Mouse (Mus musculus) lung, postnatal 25 days (tissue): ENCODE measurements around the gene R3hdm4.

Experiments
- DNase-seq: peaks from one replicate; pipeline ENCODE4 v3.0.0; 2022; ENCODE audit warnings: low spot score

Gene R3hdm4

DNA sequence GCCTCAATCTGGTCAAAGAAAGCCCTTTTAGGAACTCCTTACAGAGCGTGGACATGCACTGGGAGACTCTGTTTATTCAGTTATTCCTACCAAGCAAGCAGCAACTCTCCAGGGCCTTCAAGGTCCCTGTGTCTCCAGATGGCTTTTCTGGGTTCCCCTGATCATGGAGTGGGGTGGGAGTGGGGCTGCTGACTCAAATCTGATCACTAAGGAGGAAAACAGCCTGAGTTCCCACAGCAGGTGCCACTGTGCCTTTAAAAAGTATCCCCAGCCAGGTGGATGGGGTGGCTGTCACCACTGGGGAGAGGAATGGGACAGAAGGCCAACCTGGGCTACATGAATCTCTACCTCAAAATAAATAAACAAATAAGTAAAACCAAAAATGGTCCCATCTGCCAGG is 22.0 kb upstream of the R3hdm4 start:
- no peak for DNase-seq

DNA sequence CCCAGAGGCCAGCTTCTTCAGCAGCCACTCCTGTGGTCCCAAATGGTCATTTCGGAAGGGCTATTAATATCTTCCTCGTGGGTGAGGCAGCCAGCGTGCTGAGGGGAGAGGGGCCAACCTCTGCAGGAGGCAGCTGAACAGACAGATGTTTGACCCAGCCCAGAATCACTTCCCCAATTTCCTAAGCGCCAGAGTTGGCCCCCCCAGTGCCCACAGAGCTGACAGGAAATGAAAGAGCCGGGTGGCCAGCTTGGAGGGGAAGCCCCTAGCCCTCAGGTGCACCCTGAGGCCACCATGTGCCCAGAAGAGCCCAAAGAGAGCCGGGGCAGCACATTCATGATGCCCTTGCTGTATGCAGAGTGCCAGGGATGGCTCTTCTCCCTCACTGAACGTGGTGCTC is 19.7 kb upstream of the R3hdm4 start:
- DNase-seq, result peak; percentile 70

DNA sequence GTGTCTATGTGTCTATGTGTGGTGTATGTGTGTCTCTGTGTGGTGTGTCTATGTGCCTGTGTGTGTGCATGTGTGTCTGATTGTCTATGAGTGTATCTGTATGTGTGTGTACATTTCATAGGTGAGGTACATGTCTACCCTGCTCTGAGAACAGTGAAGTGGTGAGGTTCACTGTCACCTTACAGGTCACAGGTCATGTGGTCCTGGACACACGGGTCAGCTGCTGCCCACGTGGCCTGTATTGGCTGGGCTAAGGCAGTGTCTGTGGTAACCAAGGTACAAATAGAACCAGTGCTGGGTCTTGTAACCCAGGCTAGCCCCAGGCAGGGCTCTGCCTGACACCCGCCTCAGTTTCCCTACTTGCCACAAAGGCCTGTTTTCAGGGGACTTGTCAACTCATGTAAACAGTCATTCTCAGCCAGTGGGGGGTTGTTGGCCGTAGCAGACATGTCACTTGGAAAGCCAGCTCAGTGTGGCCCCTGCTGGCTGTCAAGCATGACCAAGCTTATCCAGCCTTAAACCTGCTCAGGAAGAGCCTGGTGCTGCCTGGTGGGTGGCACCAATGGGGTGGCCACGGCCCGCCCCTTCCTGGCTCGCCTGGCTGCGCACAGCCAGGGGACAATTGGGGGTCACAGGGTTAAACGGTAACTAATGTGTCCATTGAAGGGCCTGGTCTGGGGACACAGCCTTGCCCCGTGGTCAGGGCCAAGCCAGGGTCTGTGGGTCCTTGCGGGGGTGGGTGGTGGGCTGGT is 16.9 kb upstream of the R3hdm4 start:
- no peak for DNase-seq

DNA sequence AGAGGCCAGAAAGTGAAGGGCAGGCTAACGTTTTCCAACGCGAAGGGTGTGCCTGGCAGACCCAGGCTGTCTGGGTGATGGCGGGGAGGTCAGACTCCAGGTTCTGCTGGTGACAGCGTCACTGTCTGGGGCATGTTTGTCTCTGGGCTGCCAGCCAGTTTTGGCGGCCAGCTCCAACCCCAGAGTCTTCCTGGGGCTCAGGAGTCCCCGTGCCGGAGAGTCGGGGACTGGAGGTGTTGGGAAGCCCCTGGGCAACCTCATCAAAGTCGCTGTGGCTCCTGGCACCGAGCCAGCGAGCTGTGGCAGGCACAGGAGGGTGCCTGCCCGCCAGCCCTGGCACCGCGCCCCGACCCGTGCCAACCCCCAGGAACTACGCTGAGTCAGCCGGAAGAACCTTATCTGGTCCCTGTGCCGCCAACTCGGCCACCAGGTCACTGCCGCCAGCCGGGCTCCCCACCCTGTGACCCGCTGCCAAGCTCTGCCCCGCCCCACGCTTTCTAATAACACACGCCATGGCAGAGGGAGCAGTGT is 16.0 kb upstream of the R3hdm4 start:
- peak; percentile 91 for DNase-seq

DNA sequence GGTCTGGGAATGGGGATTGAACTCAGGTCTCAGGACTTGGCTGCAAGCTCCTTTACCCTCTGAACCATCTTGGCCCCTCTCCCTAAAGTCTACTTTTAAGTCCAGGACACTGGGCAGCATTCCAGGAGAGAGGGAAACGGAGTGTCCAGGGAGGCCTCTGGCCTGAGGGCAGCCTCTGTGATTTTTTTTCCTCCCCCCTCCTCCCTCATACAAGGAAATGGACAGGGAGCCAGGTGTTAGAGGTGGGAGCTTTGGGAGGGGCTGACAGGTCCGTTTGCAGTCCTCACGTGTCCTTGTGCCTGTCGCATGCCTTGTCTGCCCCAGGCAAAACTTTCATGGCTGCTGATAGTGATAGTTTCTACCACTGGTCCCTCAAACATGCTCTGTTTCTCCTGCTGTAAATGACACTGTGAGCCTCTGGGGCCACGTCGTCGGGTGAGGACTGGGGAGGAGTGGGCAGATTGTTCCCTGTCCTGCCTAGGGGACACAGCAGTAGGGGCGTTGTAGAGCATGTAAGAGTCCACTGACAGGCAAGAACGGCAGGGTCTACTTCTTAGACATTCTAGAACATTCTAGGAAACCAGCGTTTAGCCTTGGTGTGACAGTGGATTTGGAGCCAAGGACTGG is 15.4 kb upstream of the R3hdm4 start:
- no peak for DNase-seq

DNA sequence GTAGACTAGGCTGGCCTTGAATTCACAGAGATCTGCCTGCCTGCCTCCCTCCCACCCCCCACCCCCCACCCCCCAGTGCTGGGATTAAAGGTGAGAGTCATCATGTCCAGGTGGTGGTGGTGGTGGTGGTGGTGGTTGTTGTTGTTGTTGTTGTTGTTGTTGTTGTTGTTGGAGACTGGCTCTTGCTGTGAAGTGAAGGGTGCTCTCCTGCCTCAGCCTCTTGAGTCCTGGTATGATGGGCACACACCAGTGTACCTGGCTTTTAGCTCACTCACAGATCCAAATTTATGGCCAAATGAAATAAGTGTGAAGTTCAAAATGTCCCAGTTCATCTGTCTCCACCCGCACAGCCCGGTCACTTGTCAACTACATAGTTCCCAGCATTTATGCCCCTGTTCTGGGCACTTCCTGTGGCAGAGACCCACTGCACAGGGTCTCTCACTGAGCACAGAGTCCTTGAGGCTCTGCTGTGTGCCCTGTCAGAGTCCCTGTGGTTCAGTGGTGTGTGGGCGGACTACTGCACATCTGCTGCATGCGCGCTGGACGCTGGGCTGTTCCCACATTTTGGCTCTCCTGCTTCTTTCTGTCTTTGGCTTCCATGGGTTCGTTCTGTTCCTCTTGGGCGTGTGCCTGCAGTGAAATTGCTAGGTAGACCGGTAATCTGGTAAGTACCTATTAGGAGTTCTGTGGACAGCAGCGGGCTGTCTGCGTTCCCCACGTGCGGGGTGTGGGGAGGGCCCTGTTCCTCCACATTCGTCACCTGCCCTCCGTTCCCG is 14.0 kb upstream of the R3hdm4 start:
- no peak for DNase-seq

DNA sequence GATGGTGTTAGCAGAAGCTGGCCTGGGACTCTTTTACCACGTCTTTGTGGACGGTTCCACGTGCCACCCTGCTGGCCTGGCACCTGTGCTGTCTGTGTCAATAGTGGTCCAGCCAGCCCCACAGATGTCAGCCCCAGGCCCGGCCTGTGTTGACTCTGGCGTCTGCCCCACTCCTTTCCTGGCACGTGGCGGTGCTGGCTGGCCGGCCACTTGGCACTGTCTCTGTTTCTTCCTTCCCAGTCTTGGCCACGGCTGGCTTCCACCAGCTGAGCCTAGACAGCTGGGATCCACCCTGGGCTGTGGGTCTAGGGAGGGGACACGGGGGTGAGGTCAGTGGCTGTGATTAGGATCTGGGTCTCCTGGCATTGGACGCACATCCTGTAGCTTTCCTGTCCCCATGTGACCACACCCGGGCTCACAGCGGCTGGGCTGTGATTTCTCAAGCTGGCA is 13.3 kb upstream of the R3hdm4 start:
- DNase-seq, result peak; percentile 93

DNA sequence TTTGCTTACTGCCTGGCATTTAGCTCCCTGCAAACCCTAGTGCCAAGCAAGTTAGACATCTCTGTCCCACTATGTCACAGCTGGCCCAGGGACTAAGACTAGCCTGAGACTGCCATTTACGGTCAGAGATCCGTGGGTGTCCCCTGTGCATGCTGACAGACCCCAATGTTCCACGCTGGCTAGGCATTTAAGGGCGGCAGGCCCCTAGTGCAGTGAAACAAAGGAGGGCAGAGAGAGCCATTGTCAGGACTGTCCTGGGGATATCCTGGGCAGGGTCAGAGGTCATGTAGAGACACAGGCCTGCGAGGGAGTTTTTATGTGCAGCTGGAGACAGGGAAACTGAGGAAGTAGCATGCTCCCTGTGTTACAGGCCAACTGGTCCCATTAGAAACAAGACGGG is 12.9 kb upstream of the R3hdm4 start:
- DNase-seq, result no peak

DNA sequence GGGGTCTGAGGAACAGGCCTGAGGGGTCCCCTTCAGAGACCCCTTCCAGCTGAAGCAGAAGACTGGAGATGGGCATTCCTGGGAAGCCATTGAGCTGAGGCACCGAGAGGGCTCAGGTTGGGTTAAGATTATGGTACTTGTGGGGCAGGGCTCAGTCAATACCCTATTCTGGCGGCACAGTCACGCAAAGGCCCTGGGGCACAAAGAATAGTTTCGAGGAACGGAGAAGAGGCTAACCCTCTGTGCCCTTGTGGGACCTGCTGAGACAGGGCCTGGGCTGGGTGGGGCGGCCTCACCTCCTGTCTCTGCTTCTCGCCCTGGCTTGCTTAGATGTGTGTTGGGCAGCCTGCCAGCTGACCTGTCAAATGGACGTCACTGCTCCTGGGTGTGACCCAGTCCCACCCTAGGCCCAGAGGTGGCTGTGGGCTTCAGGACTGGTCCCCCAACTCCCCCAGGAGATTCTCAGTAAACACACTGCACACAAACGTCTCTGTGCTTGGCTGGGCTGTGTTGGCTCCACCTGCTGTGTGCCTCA is 12.2 kb upstream of the R3hdm4 start:
- DNase-seq, result no peak

DNA sequence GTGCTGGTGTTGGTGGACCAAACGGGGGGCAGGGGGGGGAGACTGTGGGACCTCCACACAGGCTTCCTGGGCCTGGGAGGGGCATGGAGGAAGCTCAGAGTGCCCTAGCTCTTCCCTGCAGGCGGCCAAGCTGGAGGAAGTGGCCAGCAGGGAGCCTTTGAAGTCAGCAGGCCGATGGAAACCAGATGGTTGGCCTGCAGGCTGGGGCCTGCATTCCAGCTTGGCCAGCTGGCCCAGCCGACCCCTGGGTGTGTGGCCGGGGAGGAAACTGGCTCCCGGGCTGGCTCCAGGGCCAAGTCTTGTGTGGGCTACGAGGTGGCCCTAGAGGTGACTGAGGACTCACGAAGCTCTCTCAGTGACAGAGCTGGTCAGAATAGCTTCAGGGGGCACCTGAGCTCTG is 11.7 kb upstream of the R3hdm4 start:
- DNase-seq, result peak; percentile 72

DNA sequence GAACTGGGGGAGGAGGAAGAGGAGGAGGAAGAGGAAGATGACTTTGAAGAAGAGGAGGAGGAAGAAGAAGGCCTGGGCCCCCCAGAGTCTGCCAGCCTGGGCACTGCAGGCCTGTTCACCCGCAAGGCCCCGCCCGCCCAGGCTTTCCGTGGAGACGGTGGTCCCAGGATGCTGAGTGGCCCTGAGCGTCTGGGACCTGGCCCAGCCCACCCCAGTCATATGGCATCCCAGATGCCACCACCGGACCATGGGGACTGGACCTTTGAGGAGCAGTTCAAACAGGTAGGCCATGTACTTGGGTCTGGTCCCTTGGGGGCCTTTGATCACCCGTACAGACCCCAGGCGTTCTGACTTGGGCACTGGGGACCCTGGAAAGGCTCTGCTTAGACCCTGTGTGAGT is 10.8 kb upstream of the R3hdm4 start:
- DNase-seq, result no peak

DNA sequence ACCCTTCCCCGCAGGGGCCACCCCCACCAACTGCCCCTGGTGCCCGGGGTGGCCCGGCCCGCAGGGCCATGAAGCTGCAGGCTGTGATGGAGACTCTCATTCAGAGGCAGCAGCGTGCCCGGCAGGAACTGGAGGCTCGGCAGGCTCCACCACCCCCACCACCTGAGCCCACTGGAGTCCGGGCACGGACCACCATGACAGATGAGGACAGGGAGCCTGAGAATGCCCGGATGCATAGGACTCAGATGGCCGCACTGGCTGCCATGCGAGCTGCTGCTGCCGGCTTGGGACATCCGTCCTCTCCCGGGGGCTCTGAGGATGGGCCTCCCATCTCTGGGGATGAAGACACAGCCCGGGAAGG is 9.8 kb upstream of the R3hdm4 start:
- no peak for DNase-seq

DNA sequence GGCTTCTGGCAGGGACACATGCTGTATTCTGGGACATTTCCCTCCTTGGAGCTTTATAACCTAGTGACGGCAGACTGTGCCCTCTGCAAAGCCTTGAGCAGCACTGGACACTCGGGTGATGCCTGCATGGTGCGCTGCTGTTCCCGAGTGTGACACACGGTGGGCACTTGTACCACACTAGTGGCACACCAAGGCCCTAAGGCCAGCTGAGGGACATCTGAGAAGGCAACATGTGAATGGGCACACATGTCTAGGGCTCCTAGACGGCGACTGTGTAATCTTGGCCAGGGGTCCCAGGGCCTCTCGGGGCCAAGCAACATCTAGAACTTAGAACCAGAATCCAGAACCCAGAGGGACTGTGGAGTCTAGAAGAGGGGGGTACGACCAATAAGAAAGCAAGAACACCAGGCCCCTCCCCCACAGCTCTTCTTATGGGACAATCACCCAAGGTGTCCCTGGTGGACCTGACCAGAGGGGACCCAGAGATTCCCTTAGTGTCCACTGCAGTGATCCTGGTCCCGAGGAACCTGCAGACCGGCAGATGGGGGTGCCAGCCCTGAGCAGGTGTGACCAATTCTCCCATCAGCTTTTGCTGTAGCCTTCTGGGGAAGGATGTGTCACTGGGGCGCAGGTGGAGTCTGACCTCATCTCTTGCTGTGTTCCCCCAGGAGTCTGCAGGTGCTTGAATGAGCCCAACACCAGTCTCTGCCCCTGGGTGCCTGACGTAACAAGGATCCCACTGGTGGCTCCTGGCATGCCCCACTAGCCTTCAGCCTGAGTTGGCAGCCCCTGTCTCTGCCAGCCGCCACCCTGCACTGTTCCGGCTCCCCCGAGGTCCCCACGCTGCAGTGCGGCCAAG is 9.2 kb upstream of the R3hdm4 start:
- no peak for DNase-seq

DNA sequence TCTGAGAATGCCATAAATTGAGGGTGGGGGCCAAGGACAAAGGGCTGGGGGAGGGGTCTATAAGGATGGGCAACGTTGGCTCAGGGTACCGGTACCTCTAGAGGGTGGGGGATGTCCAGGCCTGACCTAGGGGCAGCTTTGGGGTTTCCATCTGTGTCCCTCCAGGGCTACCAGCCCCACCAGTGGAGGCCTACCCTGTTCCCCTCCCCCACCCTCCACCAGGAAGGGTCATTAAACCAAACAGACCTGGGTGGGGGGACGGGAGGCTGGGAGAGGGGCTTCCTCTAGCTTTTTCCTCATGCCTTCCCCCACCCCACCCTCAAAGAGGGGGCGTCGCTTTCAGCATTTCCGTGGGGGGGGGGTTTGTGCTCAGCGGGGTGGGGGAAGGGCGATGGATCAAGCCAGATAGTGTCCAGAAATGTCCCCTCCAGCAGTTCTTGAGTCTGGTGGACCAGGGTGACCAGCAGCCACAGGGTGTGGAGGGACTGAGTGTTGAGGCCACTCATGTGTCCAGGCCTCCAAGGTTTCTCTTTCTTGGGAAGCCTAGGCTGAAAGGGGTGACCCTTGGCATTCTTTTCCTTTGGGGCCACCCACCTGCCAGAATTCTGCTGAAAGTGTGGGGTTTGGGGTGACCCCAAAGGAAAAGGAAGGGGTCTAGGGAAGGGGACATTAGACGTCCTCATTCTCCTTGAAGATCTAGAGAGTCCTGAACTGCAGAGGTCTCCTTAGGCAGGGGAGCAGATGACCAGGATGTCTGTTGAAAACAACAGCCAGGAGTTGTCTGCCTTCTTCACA is 8.1 kb upstream of the R3hdm4 start:
- DNase-seq, result no peak

DNA sequence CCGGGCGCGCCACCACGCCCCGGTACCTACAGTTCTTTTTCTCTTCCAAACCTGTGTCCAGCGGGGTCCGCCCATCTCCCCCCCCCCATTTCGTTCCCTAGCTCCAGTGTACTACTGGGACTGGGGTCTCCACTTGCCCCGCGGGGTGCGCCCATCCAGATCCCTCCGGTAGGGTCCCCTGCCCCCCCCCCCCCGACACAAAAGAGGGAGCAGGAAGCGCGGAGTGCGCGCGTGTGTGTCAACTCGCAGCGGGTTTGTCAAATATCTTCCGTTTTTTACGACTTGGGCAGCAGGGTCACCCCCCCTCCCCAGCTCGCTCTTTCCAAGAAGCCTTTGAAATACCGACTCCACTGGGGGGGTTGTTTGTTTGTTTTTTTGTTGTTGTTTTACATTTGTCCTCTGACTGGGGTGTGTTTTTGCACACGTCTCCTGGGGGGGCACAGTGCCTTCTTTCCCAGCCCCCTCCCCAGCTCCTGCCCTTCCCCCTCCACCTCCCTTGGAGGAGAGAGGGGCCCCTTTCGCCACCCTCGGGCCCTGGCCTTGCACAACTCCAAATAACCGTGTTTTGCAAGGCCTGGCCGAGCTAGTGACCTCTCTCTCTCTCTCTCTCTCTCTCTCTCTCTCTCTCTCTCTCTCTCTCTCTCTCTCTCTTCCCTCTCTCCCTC is 7.2 kb upstream of the R3hdm4 start:
- peak; percentile 48 for DNase-seq

DNA sequence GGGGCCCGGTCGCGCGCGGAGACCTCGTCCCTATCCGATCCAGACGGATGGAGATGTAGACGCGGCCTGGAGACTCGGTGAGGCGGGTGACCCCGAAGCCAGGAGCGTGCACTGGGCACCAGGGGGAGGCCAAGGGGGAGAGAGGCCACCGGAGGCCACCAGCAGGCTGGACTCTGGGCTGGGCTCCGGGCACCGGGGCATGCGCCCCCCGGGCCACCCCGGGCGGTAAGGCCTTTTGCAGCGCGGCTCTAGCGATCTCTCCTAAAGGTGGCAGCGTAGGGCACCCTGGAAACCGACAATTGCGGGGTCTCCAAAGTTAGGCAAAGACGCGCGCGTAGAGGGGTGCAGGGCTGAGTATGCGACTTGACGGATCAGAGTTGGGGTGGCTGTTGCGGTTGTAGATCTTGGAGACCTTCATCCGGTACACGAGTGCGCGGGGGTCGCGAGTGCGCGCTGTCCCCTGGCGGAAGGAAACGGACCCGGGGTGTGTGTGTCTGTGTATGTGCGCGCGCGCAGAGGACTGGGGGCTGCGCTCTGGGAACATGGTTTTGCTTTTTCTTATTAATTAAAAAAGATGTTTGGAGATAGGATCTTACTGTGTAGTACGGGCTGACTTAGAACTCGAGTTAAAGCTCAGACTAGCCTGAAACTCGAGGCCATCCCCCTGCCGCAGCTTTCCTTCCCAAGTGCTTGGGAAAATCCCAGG is 6.5 kb upstream of the R3hdm4 start:
- DNase-seq, result peak; percentile 34

DNA sequence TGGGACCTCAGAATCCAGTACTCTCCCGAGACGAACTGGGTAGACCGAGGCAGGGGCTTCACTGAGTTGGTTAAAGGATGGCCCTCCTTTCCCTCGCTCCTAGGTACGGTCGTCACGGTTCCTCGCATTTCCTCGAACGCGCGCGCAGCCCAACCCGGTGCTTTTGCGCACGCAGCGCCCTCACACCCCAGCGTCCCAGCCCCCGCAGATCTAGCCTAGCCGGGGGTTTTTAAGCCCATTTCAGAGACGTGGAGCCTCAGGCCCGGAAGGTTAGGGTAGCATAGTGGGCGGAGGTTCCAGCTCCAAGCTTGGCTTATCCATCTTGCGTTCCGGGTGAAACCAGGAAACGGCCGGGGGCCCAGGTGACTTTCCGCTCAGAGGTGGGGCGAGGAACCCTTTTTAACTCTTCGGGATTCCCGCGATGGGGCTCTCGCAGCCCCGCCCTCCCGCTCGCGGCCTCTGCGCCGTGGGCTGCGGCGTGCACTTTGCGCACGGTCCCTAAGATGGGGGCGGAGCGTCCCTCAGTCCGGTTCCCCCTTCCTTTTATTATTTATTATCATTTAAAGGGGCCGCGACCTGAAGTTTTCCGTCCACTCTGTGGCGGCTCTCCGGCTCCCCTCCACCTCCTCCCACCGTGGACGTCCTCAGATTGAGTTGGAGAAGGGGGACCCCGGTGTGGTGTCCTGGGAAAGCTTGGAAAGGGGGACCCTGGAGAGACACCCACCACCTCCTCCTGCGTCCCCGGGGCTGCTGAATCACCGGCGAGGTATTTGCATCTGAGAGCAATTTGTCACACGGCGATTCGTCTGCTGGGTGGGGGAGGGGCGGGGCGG is 5.7 kb upstream of the R3hdm4 start, which contains the start of gene Arid3a:
Gene Arid3a, plus strand, starts transcription at position 553 of the 833 bp plus-strand sequence.
- DNase-seq, result peak; percentile 91

DNA sequence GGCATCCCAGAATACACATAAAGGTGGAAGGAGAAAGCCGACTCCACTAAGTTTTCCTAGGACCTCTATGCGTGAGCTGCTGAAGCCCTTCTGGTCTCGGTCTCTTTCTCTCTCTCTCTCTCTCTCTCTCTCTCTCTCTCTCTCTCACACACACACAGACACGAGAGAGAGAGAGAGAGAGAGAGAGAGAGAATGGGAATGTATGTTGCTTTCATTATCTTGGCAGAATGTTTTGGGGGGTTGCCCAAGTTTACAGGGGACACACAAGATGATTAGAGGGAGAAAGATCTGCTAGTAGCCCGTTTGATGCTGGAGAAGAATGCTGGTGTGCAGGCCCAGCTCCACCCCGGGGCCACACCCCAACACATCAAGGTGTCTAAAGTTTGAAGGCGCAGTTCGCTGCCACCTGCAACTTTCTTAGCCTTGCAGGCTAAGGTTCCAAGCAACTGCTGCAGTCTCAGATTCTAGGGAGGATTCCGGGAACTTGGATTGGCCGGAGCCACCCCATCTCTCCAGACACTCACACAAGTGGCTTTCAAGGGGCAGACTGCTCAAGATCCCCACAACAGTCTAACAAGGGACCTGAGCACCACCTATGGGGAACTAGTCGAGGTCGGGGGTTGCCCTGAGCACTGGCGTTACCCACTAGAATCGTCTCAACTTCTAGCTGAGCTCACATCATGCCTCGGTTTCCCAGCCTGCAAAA is 4.9 kb upstream of the R3hdm4 start:
- no peak for DNase-seq
